Mouse (Mus musculus) stomach, adult 2 months (tissue): ENCODE results near the gene Ccdc157. TPM values are rescaled to one million over a fixed set of nuclear protein-coding genes. Genes with fewer than 3 reads are reported as not detected.

Experiments used
- polyA plus RNA-seq: library from polyadenylated mRNA; depleted of rRNA; stranded (reverse); fragments of >200 nt; gene quantifications from 2 replicates; pipeline ENCODE4 v1.2.3, GENCODE M21; 2012; rRNA removed

Gene Ccdc157
- 2.2 and 2.9 TPM in 2 replicates for polyA plus RNA-seq

GRCm38 (mm10) chr11:4159808-4160708, at the start of gene Ccdc157, which contains the start of gene Sf3a1:
Gene Ccdc157 (minus strand): TSS chr11:4160293.
Gene Sf3a1 (plus strand): TSS chr11:4160350.

GRCm38 (mm10) chr11:4186486-4187317, 26.6 kb upstream of the Ccdc157 start, which contains the start of gene Tbc1d10a:
Gene Tbc1d10a (plus strand): TSS chr11:4186789.

GRCm38 (mm10) chr11:4134986-4135935, 24.8 kb downstream of the Ccdc157 start, which contains the start of gene Rnf215:
Gene Rnf215 (plus strand): TSS chr11:4135202.

GRCm38 (mm10) chr11:4122742-4123579, 37.1 kb downstream of the Ccdc157 start, which contains the start of gene Sec14l2:
Gene Sec14l2 (minus strand): TSS chr11:4123415.

GRCm38 (mm10) chr11:4095171-4096053, 64.7 kb downstream of the Ccdc157 start, which contains the start of gene Mtfp1:
Gene Mtfp1 (minus strand): TSS chr11:4095445.

Other genes starting within 250 kb of the Ccdc157 start
- 8.5 and 12.9 TPM in 2 replicates for gene Slc35e4, start 245.6 kb downstream of the Ccdc157 start, polyA plus RNA-seq
- gene Tcn2, start 228.1 kb downstream of the Ccdc157 start, polyA plus RNA-seq = 50.1 and 51.5 TPM in 2 replicates
- 14.7 and 20.1 TPM in 2 replicates for gene Pes1, start 196.3 kb downstream of the Ccdc157 start, polyA plus RNA-seq
- 0.06 TPM in 1 of 2 replicates, not detected in the other for gene 4930556J24Rik, start 183.5 kb downstream of the Ccdc157 start, polyA plus RNA-seq
- 206 and 249 TPM in 2 replicates for gene Gal3st1, start 176.7 kb downstream of the Ccdc157 start, polyA plus RNA-seq
- 5.1 and 5.4 TPM in 2 replicates for gene Sec14l4, start 128.8 kb downstream of the Ccdc157 start, polyA plus RNA-seq
- not detected in 2 replicates for gene Sec14l3, start 95.5 kb downstream of the Ccdc157 start, polyA plus RNA-seq
- gene Mtfp1, start 64.8 kb downstream of the Ccdc157 start, polyA plus RNA-seq = 22.0 and 31.2 TPM in 2 replicates
- 0.34 and 0.81 TPM in 2 replicates for gene Sec14l2, start 36.9 kb downstream of the Ccdc157 start, polyA plus RNA-seq
- 12.9 and 13.4 TPM in 2 replicates for gene Rnf215, start 25.1 kb downstream of the Ccdc157 start, polyA plus RNA-seq
- 12.3 and 12.9 TPM in 2 replicates for gene Sf3a1, start 57 bp upstream of the Ccdc157 start, polyA plus RNA-seq
- gene Tbc1d10a, start 26.5 kb upstream of the Ccdc157 start, polyA plus RNA-seq = 40.3 and 50.5 TPM in 2 replicates
- 9.6 and 11.2 TPM in 2 replicates for gene Castor1, start 57.9 kb upstream of the Ccdc157 start, polyA plus RNA-seq
- 0.13 and 0.26 TPM in 2 replicates for gene Osm, start 76.1 kb upstream of the Ccdc157 start, polyA plus RNA-seq
- gene Lif, start 97.3 kb upstream of the Ccdc157 start, polyA plus RNA-seq = 0.38 and 0.77 TPM in 2 replicates